Mouse (Mus musculus): ENCODE data around the gene Fam216b.

DNA sequence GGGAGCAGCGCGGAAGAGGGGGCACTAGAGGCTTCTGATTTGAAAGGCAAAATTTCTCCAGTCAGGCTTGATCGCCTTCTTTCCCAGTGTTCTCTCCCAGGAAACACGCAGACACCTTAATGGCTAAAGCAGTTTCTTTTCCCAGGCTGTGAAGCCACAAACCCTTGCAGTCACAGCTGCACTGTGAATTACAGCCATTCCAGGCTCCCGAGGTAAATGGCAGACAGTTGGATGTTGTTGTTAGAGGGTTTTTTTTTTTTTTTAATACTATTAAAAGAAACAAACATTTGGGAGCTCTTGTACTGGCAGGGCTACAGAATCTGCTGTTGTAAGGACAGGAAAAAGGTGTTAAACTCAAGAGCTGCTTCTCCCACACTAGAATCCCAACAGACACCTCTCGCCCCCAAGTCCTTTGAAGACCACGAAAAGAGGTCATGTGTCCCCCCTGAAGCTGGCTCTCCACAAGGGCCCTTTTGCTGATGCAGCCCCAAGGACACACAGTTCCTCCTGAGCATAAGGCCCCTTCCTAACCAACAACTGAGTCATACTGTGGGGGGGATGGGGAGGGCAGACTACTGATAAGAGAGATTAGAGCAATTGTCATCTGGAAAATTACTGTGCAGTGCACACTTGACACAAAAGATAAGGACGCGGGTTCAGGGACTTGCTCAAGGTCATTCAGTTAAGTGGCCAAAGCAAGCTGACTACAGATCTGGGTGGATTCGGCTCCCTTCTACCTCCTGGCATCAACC is 30.8 kb upstream of the Fam216b start:
- TF ChIP-seq CTCF (IDR thresholded peaks at IDR 0.05; ENCODE audit: low read depth) (no peak), EP300 (optimal IDR thresholded peaks at IDR 0.05) (no peak)

Data from stomach, postnatal 0 days (tissue).